Mouse (Mus musculus): ENCODE measurements around the gene Nprl3.
"Not testable (repeated sequence)": the region's sequence is repeated elsewhere in the genome, so short reads cannot be mapped to it uniquely, and the experiment has no call there.

Nprl3 gene

DNA sequence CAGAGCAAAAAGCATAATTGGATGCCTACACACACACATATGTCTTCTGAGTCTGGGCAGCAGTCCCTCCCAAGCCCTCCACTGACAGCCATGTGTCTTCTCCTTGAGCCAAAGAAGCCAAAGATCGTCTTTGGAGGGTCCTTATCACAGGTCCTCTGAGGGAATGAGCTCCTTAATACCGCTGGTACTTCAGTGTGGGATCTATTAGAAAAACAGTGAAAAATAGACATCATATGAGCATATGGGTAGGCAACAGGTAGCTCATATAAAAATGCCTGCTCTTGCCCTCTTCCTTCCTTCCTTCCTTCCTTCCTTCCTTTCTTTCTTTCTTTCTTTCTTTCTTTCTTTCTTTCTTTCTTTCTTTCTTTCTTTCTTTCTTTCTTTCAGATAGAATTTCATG, 17.1 kb upstream of the Nprl3 start:
- DNase-seq (ENCODE audit: low read depth, low spot score), result not testable (repeated sequence)

DNA sequence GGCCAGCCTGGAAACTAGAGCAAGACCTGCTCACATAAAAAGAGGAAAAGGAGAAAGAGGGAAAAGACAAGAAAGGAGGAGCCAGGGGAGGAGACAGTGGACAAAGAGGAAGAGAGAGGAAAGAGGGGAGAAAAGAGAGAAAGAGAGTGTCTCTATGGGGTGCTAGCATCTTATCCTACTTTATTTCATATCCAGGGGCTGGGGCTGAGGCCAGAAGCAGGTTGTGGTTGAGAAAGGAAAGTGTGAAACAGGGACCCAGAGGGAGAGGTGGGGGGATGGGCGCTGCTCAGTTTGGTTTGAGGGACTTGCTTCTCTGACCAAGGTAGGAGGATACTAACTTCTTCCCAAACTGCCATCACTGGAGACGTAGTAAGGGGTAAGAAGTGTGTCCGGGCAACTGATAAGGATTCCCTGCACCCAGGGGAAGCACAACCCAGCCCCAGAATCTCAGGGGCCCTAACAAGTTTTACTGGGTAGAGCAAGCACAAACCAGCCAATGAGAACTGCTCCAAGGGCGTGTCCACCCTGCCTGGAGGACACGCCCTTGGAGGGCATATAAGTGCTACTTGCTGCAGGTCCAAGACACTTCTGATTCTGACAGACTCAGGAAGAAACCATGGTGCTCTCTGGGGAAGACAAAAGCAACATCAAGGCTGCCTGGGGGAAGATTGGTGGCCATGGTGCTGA, 15.7 kb upstream of the Nprl3 start, which contains the start of gene Hba-a1:
Gene Hba-a1, plus strand, starts transcription at position 421 of the 687 bp plus-strand sequence.
- DNase-seq (ENCODE audit: low read depth, low spot score), result not testable (repeated sequence)

- DNase-seq (ENCODE audit: low read depth, low spot score), result no peak
These were observed 14.1 kb upstream of the Nprl3 start for GRCm38 (mm10) chr11:32281416-32282144.

DNA sequence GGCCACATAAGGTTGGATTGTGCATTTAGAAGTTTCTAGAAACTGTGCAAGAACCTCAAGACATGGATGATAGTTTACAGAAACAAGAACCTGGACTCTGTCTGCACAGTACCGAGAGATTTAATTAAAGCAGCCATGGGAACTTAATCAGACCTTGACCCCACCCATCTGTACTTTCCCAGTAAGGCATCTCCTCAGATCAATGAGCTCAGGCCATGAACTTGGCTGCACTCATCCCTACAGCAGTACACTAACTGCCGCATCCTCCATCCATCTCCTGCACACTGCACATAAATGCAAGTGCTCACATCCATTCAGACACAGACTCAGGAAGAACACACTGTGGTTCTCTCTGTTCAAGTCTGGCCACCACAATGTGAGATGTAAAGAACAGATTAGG, 13.1 kb upstream of the Nprl3 start:
- DNase-seq (ENCODE audit: low read depth, low spot score), result no peak

DNA sequence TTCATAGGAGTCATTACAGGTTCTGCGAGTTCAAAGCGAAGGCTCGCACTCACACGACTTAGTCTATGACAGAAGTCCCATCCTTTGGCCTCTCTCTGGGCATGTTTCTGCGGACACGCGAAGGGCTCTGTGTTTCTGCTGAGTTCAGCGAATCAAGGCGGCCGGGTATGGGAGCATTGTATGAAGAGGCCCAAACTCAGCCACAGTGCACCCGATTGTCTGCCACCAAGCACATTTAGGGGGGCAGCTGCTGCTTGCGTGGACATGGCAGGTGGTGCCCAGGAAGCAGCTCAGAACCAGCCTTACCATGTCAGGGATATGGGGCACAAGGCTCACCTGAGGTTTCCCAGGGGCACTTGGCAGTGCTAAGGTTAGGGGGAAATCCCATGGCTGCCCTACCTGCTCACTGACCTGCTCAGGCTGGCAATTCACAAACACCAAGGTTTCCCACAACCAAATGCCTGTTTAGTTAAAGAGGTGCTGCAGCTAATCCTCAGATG, 11.0 kb upstream of the Nprl3 start:
- no peak for DNase-seq (ENCODE audit: low read depth, low spot score)

- no peak for DNase-seq (ENCODE audit: low read depth, low spot score)
These were observed 10.4 kb upstream of the Nprl3 start for GRCm38 (mm10) chr11:32277736-32278457.

DNA sequence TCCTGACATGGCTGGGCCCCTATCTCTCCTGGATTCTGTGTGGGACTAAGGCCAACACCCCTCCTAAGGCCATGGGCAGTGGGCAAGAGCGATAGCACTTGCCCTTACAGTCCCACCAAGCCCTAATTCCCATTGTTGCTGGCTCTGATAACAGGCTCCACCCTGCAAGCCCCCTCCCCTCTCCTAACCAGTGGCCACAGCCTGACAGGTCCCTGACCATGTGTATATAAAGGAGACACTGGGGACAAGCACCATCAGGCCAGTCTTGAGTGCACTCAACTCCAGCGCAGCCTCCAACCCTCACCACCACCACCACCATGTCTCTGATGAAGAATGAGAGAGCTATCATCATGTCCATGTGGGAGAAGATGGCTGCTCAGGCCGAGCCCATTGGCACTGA, 8.8 kb upstream of the Nprl3 start, which contains the start of gene Hba-x:
Gene Hba-x, plus strand, starts transcription at position 54 of the 400 bp plus-strand sequence.
- no peak for DNase-seq (ENCODE audit: low read depth, low spot score)

- no peak for DNase-seq (ENCODE audit: low read depth, low spot score)
These were observed 3.7 kb upstream of the Nprl3 start for GRCm38 (mm10) chr11:32271178-32271577.

DNA sequence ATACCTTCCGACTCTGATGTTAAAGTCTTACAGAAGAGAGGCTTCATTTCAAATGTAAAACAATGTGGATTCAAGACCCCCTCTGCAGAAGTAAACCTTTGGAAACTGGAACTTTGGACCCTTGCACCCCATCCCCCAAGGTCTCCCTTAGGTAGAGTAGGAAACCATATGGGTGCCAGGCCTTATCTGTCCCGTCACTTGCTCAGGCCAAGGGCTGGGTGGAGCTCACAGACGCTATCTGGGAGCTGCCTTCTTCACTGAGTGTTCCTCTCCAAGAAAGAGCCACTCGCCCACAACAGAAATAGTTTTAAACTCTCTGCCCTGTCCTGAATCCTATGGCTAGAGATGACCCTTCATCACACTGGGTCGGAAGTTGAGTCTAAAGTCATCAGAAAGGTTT, 1.4 kb upstream of the Nprl3 start:
- DNase-seq (ENCODE audit: low read depth, low spot score), result no peak

DNA sequence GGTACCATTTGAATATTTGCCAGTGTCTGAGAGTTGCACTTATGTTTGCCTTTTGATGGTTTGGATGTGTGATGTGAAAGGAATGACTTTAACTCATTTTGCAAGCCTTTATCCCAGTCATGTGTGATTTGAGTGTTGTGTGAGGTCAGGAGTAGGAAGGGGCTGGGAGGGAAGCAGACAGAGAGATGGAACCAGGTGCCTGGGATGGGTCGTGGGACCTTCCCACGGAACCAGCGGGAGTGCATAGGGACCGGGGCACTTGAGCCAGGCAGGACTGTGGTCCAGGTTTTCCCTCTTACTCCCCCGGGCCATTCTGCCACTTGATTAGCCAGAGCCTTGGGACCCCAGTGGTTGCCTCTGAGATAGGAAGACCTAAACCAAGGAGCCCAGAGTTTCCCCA, 457 bp upstream of the Nprl3 start:
- no peak for DNase-seq (ENCODE audit: low read depth, low spot score)

- peak; percentile 7 for DNase-seq (ENCODE audit: low read depth, low spot score)
These were observed 731 bp downstream of the Nprl3 start for GRCm38 (mm10) chr11:32266776-32267175.

DNA sequence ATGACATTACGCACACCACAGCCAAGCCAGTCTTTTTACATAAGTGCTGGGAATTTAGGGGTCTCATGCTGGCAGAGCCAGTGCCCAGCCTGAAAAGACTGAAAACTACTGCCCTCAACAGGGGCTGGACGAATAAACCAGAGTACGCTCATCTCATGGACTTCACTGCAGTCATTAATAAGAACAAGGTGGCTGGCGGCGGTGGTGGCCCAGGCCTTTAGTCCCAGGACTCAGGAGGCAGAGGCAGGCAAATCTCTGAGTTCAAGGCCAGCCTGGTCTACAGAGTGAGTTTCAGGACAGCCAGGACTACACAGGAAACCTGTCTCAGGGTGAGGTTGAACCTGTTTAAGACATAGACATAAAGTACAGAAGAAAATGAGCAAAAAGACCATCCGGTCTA, 1.3 kb downstream of the Nprl3 start:
- DNase-seq (ENCODE audit: low read depth, low spot score), result no peak

- DNase-seq (ENCODE audit: low read depth, low spot score), result peak; percentile 7
These were observed 2.3 kb downstream of the Nprl3 start for GRCm38 (mm10) chr11:32265117-32265738.

- DNase-seq (ENCODE audit: low read depth, low spot score), result no peak
These were observed 4.7 kb downstream of the Nprl3 start for GRCm38 (mm10) chr11:32262674-32263415.

DNA sequence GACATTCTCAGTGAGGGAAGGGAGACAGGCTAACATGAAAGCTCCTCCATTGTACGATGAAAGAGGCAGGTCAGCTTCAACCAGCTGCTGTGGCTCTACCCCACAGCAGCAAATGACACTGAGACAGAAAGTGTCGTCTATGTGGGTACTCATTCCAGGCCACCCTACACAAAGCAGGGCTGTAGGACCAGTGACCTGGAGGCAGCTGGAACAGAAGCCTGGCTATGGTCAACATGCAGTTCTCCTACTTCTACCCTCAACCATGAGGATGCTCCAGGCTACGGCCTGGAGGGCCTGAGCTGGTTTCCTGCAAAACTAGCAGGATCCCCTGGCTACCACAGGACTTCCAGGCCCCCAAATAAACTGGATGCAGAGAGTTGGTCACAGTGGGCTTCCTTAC, 10.9 kb downstream of the Nprl3 start:
- DNase-seq (ENCODE audit: low read depth, low spot score), result no peak

GRCm38 (mm10) chr11:32256146-32256545, 11.4 kb downstream of the Nprl3 start:
- DNase-seq (ENCODE audit: low read depth, low spot score), result no peak

DNA sequence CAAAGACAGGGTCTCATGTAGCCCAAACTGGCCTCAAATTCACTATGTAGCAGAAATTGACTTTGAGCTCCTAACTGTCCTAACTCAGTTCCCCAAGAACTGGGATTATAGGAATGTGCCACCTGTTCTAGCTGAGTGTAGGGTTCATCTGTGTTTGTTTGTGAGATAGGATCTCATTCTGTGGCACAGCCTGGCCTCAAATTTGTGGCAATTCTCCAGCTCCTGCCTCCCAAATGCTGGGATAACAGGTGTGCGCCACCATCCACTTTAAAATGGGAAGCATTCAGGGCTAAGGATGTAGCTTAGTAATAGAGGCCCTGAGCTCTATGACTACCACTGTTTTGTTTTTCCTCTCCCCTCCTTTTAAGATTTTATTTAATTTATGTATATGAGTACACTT, 14.4 kb downstream of the Nprl3 start:
- DNase-seq (ENCODE audit: low read depth, low spot score), result no peak

DNA sequence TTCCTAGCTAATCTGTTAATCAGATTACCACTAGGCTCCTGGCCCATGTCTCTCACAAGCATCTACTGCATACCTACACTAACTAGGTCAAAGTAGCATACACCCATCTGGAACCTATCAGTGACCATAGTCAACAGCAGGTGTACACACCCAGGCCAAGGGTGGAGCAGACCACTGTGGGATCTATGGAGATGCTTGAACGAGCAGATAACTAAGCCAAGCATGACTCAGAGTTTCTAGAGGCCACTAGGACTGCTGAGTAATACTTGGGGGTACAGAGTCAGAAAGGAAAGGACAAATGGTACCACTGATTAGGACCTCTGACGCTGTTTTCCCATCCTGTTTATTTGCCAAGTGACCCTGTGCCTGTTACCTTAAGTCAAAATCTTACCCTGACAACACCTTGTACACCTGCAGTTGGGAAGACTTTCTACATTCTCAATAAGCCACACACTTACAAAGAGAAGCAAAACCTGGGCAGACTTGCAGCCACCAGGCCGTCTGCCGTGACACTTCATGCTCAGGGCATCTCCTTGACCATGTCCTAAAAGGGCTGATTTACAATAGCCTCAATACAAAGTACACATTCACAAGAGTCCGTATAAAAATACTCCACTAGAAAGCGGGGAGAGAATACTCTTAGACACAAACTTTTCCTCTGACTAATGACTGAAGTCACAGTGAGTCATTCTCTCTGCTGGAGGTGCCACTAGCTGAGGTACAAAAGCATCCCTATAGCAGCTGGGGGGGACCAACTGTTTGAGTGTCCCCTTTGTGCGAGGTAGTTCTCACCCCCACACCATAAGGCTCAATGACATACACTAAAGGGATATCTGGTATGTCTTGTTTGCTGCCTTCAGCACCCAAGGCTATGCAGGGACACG, 16.4 kb downstream of the Nprl3 start:
- no peak for DNase-seq (ENCODE audit: low read depth, low spot score)

DNA sequence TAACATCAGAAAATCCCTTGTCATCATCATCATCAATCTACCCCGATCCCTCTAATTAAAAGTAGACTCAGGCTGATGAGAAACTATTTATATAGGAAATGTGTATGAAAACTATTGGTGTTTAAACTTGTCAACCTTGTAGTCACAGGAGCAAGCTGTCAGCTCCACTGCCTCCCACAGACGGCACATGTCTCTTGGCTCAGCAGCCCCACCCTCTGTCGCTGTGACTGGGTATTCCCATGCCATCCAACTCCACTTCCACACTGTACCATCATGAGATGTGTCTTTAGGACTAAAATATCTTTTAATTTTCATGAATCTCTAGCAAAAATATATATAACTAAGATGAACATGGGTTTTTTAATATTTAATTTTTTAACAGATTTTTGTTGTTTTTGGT, 19.2 kb downstream of the Nprl3 start:
- DNase-seq (ENCODE audit: low read depth, low spot score), result no peak

GRCm38 (mm10) chr11:32247068-32247467, 20.4 kb downstream of the Nprl3 start:
- DNase-seq (ENCODE audit: low read depth, low spot score), result no peak
